Mouse (Mus musculus) testis, adult 2 months (tissue): ENCODE results near the gene Tnpo3. TPM values are rescaled to one million over a fixed set of nuclear protein-coding genes. Genes with fewer than 3 reads are reported as not detected.
A peak's percentile ranks its signal among the peaks of the same experiment; 100 is the strongest.

Experiments used
- H3K27ac ChIP-seq: fragments of 200-500 bp; 2 replicates; pipeline ENCODE4 v1.5.1; 2012; ENCODE audit warnings: low read depth, low read length; ENCODE audit not compliant: control insufficient read depth, insufficient read depth
- H3K27me3 ChIP-seq: fragments of 200-500 bp; 2 replicates; pipeline ENCODE4 v1.6.1; 2012; ENCODE audit warnings: mild to moderate bottlenecking, low read length, moderate library complexity; ENCODE audit not compliant: control insufficient read depth, insufficient read depth
- H3K36me3 ChIP-seq: fragments of 200-500 bp; 2 replicates; pipeline ENCODE4 v1.6.1; 2012; ENCODE audit warnings: mild to moderate bottlenecking, low read length; ENCODE audit not compliant: control insufficient read depth, insufficient read depth
- H3K4me1 ChIP-seq: fragments of 200-500 bp; 2 replicates; pipeline ENCODE4 v1.6.1; 2012; ENCODE audit warnings: low read length; ENCODE audit not compliant: control insufficient read depth, insufficient read depth
- H3K4me3 ChIP-seq: fragments of 200-500 bp; 2 replicates; pipeline ENCODE4 v1.5.1; 2012; ENCODE audit warnings: low read depth, mild to moderate bottlenecking, low read length, moderate library complexity, mixed read lengths; ENCODE audit not compliant: control insufficient read depth
- CTCF ChIP-seq: fragments of 200-500 bp; IDR thresholded peaks from 2 replicates; pipeline ENCODE4 v1.5.1; 2012; ENCODE audit warnings: low read depth, mild to moderate bottlenecking, inconsistent platforms, low read length, moderate library complexity; ENCODE audit not compliant: control insufficient read depth, insufficient read depth, insufficient replicate concordance
- POLR2A ChIP-seq: fragments of 200-500 bp; IDR thresholded peaks from 2 replicates; pipeline ENCODE4 v1.6.1; 2012; ENCODE audit warnings: low read depth, mild to moderate bottlenecking, inconsistent platforms, low read length, moderate library complexity; ENCODE audit not compliant: control insufficient read depth
- polyA plus RNA-seq: library from polyadenylated mRNA; depleted of rRNA; stranded (reverse); fragments of >200 nt; gene quantifications from 2 replicates; pipeline ENCODE4 v1.2.3, GENCODE M21; 2012

Tnpo3 gene
- polyA plus RNA-seq, 1 experiment: 28.9 TPM

DNA sequence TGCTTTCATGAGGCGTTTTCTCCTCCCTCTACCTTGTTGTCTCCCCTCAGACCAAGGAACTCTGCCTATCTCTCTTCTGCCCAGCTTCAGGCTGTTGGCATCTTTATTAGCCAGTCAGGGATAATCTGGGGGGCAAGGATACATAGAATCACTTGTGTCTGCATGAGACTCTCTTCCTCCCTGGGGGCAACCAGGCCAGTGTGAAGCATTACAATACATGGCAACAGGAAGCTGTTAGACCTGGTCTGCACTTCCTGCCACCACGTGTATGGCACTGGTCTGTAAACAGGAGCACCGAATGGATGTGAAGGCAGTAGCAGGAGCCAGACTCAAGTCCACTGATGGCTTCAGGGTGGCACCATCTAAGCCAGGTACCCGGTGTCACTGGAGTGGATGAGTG, 79.6 kb downstream of the Tnpo3 start:
- H3K27me3 ChIP-seq: peaks cover 2% of the 10 kb centered on the region; the same call in 1 of the 2 replicates
- TF ChIP-seq CTCF: no peak
- TF ChIP-seq POLR2A: no peak
- H3K36me3 ChIP-seq: no peaks in the 10 kb centered on the region

DNA sequence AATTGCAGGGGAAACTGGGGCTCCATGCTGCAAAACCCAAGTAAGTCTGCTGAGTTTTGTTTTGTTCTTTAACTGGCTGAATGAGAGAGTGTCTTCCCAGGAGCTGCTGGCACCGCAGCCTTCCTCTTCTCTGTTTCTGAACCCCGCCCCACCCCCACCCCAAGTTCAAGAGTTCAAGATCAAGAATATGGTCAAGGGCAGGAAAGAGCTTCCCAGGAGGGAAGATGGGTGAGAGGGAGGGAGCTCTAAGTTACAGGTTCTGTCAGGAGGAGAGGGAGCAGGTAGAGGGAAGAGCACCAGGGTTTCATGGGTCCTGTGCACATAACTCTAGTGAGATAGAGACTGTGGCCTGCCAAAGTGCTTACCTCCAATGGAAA, 80.3 kb downstream of the Tnpo3 start:
- Histone ChIP-seq H3K27ac (no peak overlapping the region), H3K27me3 (peaks cover 2% of the 10 kb centered on the region; the same call in 1 of the 2 replicates), H3K36me3 (no peaks in the 10 kb centered on the region), H3K4me1 (peaks cover 20% of the 10 kb centered on the region), H3K4me3 (no peak overlapping the region)
- TF ChIP-seq POLR2A: no peak
- TF ChIP-seq CTCF: no peak

More for the DNA sequence above, 79.6 kb downstream of the Tnpo3 start:
- H3K27ac ChIP-seq: no peak overlapping the region
- no peak overlapping the region for H3K4me3 ChIP-seq
- peaks cover 20% of the 10 kb centered on the region for H3K4me1 ChIP-seq

DNA sequence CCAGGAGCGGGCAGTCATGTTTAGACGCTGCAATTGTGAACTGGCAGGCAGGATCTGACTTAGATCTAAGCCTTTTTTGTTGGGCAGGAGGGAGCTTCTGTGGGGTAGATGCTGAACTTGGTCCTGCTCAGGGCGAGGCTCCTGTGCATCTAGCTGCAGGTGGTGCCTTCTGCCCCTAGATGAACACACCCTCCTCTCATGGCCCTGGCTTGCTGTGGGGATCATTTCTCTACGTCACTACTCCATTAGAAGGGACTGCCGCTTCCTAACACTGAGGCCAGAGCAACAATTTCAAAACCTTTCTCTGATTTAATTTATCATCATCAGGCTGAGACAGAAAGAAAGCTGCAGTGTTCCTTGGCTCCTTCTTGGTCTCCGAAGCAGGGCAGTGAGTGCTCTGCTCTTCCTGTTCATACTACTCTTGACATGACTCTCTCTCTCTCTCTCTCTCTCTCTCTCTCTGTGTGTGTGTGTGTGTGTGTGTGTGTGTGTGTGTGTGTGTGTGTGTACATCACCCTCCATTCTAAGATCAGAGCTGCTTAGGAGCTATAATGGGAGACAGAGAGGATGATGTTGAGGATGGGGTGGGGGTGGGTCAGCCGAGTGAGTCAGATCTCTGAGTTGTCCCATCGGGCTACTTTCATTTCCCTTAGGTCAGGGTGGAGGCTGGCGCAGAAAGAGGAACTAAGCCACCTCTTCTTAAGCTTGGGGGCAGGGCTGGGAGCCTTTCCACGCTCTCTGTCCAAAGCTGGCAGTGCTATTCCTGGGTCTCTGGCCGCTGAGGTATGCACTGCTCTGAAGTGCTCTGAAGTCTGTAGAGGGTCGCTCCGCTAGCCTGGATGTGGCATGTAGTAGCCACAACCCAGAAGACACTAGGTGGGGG, 80.9 kb downstream of the Tnpo3 start:
- peaks cover 20% of the 10 kb centered on the region for H3K4me1 ChIP-seq
- no peak overlapping the region for H3K4me3 ChIP-seq
- no peaks in the 10 kb centered on the region for H3K36me3 ChIP-seq
- H3K27me3 ChIP-seq: peaks cover 2% of the 10 kb centered on the region; the same call in 1 of the 2 replicates
- no peak for TF ChIP-seq POLR2A
- H3K27ac ChIP-seq: no peak overlapping the region

DNA sequence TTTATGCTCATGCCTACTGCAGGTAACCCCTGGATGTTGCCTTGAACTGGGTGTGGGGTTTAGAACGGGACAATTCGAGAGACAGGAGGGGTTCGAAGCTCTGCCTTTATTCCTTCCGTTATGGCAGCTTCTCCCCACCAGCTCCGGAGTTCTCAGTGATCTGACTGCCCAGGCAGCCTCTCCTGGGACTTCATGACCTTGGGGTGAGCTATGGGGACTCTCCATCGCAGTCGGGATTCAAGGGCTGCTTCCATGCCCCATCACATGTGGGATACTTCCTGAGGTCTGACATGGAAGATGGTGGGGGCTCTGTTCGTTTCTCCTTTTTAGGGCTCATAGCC, 81.6 kb downstream of the Tnpo3 start:
- no peak overlapping the region for H3K4me3 ChIP-seq
- H3K4me1 ChIP-seq: peaks cover 20% of the 10 kb centered on the region
- TF ChIP-seq CTCF (no peak), POLR2A (no peak)
- H3K36me3 ChIP-seq: no peaks in the 10 kb centered on the region
- H3K27me3 ChIP-seq: peaks cover 2% of the 10 kb centered on the region; the same call in 1 of the 2 replicates
- H3K27ac ChIP-seq: no peak overlapping the region

DNA sequence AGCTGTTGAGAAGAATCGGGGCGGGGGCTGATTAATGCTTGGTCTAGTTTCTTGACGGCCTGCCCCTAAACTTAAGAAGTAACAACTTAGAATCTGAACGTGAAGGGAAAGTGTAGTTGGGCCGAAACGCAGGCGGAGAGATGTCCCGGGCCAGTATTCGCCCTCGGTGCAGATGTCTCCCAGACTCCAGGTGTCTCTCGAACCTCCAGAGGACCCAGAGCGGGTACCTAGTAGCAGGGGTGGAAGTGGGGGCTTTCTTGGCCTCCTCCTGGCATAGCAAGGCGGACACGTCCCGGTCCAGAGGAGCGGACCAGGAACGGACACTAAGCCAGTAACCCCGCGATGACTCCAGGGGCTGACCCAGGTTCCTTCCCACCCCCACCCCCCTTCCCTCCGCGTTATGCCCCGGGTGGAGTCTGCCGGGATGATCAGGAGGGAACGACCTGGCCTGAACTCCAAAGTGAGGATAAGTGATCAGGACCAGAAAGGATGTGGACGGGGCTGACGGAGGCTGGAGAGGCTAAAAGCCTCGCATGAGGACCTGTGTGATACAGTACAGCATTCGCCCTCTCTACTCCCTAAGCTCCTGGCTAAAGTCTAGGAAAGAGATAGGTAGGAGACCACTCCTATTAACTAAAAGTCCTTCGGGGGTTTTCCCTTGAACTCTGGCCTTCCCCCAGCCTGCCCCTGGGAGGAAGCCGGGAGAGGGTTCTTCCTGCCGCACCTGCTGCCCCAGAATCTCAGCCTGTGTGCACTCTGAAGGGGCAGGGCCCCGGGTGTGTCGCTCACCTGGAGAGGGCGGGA, 82.1 kb downstream of the Tnpo3 start:
- TF ChIP-seq CTCF (no peak), POLR2A (no peak)
- Histone ChIP-seq H3K27me3 (peaks cover 2% of the 10 kb centered on the region; the same call in 1 of the 2 replicates), H3K27ac (no peak overlapping the region), H3K4me3 (peak overlapping the region; percentile 81), H3K36me3 (no peaks in the 10 kb centered on the region), H3K4me1 (peaks cover 20% of the 10 kb centered on the region)

DNA sequence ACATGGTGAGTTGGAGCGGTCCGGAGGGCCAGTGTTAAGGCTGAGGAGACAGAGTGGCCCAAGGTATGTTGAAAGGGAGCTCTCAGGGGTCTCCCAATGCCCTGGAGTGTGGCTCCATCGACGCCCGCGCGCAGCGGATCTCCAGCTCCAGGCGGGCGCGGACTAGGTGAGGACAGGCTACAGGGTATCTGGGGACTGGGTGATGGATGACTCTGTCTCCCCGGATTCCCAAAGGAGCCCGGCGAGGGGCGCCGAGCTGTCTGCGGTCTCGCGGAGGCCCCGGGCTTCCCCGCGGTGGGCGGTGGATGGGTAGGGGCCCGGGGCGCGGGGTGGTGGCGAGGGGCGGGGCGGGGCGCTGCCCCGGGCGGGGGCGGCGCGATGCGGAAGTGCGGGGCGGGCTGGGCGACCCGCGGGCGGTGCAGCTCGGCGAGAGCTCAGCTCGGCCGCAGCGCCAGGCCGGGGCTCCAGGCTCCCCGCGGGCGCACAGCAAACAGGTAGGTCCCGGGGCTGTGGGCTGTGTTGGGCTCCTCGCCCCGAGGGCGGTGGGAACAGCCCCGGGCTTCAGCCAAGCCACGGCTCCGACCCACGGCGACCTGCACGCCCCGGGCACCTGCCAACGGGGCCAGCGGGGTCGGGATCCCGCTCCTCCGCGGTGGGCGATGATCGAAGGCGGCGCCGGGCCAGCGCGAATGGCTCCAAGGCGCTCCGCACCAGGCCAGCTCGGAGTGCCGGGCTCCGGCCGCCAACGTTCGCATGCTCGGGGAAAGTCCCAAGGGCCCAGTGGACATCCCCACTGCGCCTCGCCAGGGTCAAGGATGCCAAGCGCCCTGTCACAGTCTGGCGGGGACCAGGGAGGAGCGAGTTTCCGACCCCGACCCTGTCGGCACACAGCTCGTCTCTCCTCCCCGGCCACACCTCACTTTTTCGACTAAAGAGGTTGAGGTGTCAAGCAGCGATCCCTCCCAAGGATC, 83.1 kb downstream of the Tnpo3 start, which contains the start of gene Irf5:
TSS of gene Irf5 (plus strand) at position 345 of the 971 bp plus-strand sequence.
- Histone ChIP-seq H3K27ac (no peak within 1 kb of the TSS), H3K36me3 (no peaks in the 10 kb centered on the region), H3K27me3 (peaks cover 2% of the 10 kb centered on the region; the same call in 1 of the 2 replicates), H3K4me3 (peak within 1 kb of the TSS; percentile 81), H3K4me1 (peaks cover 20% of the 10 kb centered on the region)
- TF ChIP-seq CTCF (no peak), POLR2A (no peak)
